Mouse (Mus musculus) limb, embryonic 12.5 days (tissue): ENCODE measurements around the gene Olfr1280. TPM values are rescaled to one million over a fixed set of nuclear protein-coding genes. Genes with fewer than 3 reads are reported as not detected.

Source experiments
- polyA plus RNA-seq: library from polyadenylated mRNA; unstranded; fragments of >200 nt; fragmentation: Nextera tagmentation; extraction: Ambion mirVana; gene quantifications from 2 replicates; pipeline ENCODE4 v1.2.1, GENCODE M21; 2016

The Olfr1280 gene
- polyA plus RNA-seq, 1 experiment from 2014 or later = not detected

Other genes with a start within 250 kb of the Olfr1280 start
- gene Gm13941, start 208.0 kb upstream of the Olfr1280 start, polyA plus RNA-seq = not detected in 2 replicates
- gene Gm15130, start 161.1 kb upstream of the Olfr1280 start, polyA plus RNA-seq = not detected in 2 replicates
- gene 4930430A15Rik, start 84.4 kb upstream of the Olfr1280 start, polyA plus RNA-seq = not detected in 2 replicates
- not detected in 2 replicates for gene Olfr1275, start 78.7 kb upstream of the Olfr1280 start, polyA plus RNA-seq
- gene Olfr1276, start 59.5 kb upstream of the Olfr1280 start, polyA plus RNA-seq = not detected in 2 replicates
- not detected in 2 replicates for gene Olfr1277, start 39.9 kb upstream of the Olfr1280 start, polyA plus RNA-seq
- gene Olfr1278, start 23.9 kb upstream of the Olfr1280 start, polyA plus RNA-seq = not detected in 2 replicates
- not detected in 2 replicates for gene Olfr1279, start 13.4 kb upstream of the Olfr1280 start, polyA plus RNA-seq
- not detected in 2 replicates for gene Olfr1281, start 12.5 kb downstream of the Olfr1280 start, polyA plus RNA-seq
- gene Olfr1282, start 22.1 kb downstream of the Olfr1280 start, polyA plus RNA-seq = not detected in 2 replicates
- gene Olfr1283, start 52.8 kb downstream of the Olfr1280 start, polyA plus RNA-seq = not detected in 2 replicates
- not detected in 2 replicates for gene Olfr1284, start 61.5 kb downstream of the Olfr1280 start, polyA plus RNA-seq
- not detected in 2 replicates for gene Olfr1286, start 109.1 kb downstream of the Olfr1280 start, polyA plus RNA-seq
- gene Olfr1287, start 135.1 kb downstream of the Olfr1280 start, polyA plus RNA-seq = not detected in 2 replicates
- gene Olfr1288, start 160.1 kb downstream of the Olfr1280 start, polyA plus RNA-seq = not detected in 2 replicates
- not detected in 2 replicates for gene Olfr1289, start 166.8 kb downstream of the Olfr1280 start, polyA plus RNA-seq
- gene Olfr1290, start 179.8 kb downstream of the Olfr1280 start, polyA plus RNA-seq = not detected in 2 replicates
- gene Olfr1291-ps1, start 183.2 kb downstream of the Olfr1280 start, polyA plus RNA-seq = not detected in 2 replicates
- gene Olfr1293-ps, start 211.2 kb downstream of the Olfr1280 start, polyA plus RNA-seq = not detected in 2 replicates
- not detected in 2 replicates for gene Olfr1294, start 226.3 kb downstream of the Olfr1280 start, polyA plus RNA-seq